8 mouse cellular contexts compared by ENCODE assay signal in the genomic region with DNA sequence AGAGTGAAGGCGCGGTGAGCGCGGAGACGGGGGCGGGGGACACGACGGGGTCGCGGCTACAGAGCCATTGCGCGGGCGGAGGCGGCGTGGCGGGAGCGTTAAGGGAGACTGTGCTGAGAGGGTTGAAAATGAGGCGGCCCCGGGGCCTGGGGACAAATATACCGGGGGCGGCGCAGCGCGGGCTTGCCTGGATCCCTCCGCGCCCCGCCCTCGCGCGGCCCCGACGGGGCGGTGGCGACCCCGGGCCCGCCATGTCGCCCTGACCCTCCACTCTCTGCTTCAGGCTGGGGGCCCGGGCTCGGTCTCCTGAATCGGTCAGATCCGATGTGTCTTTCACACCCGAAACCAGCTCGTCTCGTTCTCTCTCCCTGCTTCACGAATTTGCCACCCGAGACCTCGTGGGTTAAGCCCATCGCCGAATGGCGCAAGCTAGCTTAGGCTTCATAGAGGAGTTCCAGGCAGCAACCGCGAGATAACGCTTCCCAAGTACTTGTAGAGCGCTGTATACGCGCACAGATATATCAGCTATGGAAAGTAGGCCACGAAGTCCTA. TPM values are rescaled to one million over a fixed set of nuclear protein-coding genes. Genes with fewer than 3 reads are reported as not detected.
A peak's percentile ranks its signal among the peaks of the same experiment; 100 is the strongest.
DNase-seq lines count a peak whose midpoint lies in the region; ATAC-seq and TF ChIP-seq lines count a peak whose summit lies in the region.

A gene (minus strand): TSS at position 189 of the 552 bp plus-strand sequence.

- H3K4me2 ChIP-seq in forebrain, embryonic 15.5 days (replicated peaks): peak within 1 kb of the TSS; percentile 58
- H3K4me2 ChIP-seq in hindbrain, embryonic 12.5 days (replicated peaks): peak within 1 kb of the TSS; percentile 80
- peak within 1 kb of the TSS; percentile 74 for H3K4me2 ChIP-seq in neural tube, embryonic 12.5 days (replicated peaks)

- WGBS in forebrain, embryonic 15.5 days: under 1% methylated on average over 57 of the region's 57 CpGs
- WGBS in hindbrain, embryonic 12.5 days: under 1% methylated on average over 45 of the region's 57 CpGs
- under 1% methylated on average over 57 of the region's 57 CpGs for WGBS in neural tube, embryonic 12.5 days

- H3K9me3 ChIP-seq in forebrain, embryonic 15.5 days: no peaks in the 10 kb centered on the region
- no peaks in the 10 kb centered on the region for H3K9me3 ChIP-seq in hindbrain, embryonic 12.5 days (replicated peaks)
- no peaks in the 10 kb centered on the region for H3K9me3 ChIP-seq in neural tube, embryonic 12.5 days

- no peaks in the 10 kb centered on the region for H3K36me3 ChIP-seq in forebrain, embryonic 15.5 days
- H3K36me3 ChIP-seq in hindbrain, embryonic 12.5 days: peaks cover 5% of the 10 kb centered on the region
- H3K36me3 ChIP-seq in neural tube, embryonic 12.5 days: peaks cover 5% of the 10 kb centered on the region; the same call in 1 of the 2 replicates

- no peak for DNase-seq in left cerebral cortex, adult 2 months (ENCODE audit: extremely low spot score in 1 of 2, low spot score in 2 of 2)
- no peak for DNase-seq in left cerebral cortex, adult 9 months (ENCODE audit: low spot score in 2 of 2)
- DNase-seq in adrenal gland, postnatal 4 days (ENCODE audit: low spot score in 2 of 2): peak in 1 of 2 experiments; percentile 60
- DNase-seq in liver: peak; percentile 73
- no peak for DNase-seq in cerebellum, adult 9-10 months

- H3K27ac ChIP-seq in left cerebral cortex, adult 2 months: peak within 1 kb of the TSS; percentile 95
- peak within 1 kb of the TSS; percentile 95 for H3K27ac ChIP-seq in forebrain, embryonic 15.5 days (replicated peaks)
- H3K27ac ChIP-seq in hindbrain, embryonic 12.5 days: peak within 1 kb of the TSS; percentile 96
- H3K27ac ChIP-seq in neural tube, embryonic 12.5 days: peak within 1 kb of the TSS; percentile 82

- no peak for TF ChIP-seq CTCF in left cerebral cortex, adult 2 months (IDR thresholded peaks at IDR 0.05)

- no peaks in the 10 kb centered on the region for H3K27me3 ChIP-seq in forebrain, embryonic 15.5 days
- no peaks in the 10 kb centered on the region for H3K27me3 ChIP-seq in hindbrain, embryonic 12.5 days
- H3K27me3 ChIP-seq in neural tube, embryonic 12.5 days (replicated peaks): no peaks in the 10 kb centered on the region

- intact Hi-C loops in left cerebral cortex, adult 2 months (cut with DNase I): no loop called here

- H3K4me3 ChIP-seq in left cerebral cortex, adult 2 months: peak within 1 kb of the TSS; percentile 71
- peak within 1 kb of the TSS; percentile 99 for H3K4me3 ChIP-seq in forebrain, embryonic 15.5 days
- H3K4me3 ChIP-seq in hindbrain, embryonic 12.5 days: peak within 1 kb of the TSS; percentile 83
- H3K4me3 ChIP-seq in neural tube, embryonic 12.5 days: peak within 1 kb of the TSS; percentile 87

- peaks cover 50% of the 10 kb centered on the region for H3K4me1 ChIP-seq in forebrain, embryonic 15.5 days
- peaks cover 46% of the 10 kb centered on the region for H3K4me1 ChIP-seq in hindbrain, embryonic 12.5 days
- peaks cover 48% of the 10 kb centered on the region for H3K4me1 ChIP-seq in neural tube, embryonic 12.5 days

- ATAC-seq in forebrain, embryonic 15.5 days (replicated peaks): no peak; the same call in 1 of the 2 replicates
- no peak for ATAC-seq in hindbrain, embryonic 12.5 days (ENCODE audit: low FRiP score)
- ATAC-seq in neural tube, embryonic 12.5 days (ENCODE audit: low FRiP score, low read depth): no peak; the same call in none of the 2 replicates

- H3K9ac ChIP-seq in forebrain, embryonic 15.5 days (replicated peaks): peak within 1 kb of the TSS; percentile 95
- H3K9ac ChIP-seq in hindbrain, embryonic 12.5 days: peak within 1 kb of the TSS; percentile 89
- peak within 1 kb of the TSS; percentile 90 for H3K9ac ChIP-seq in neural tube, embryonic 12.5 days

RNA-seq across cellular contexts. Expression of the gene that starts here (rescaled TPM):
- total RNA-seq in left cerebral cortex, adult 2 months (2021): 10 to 100 TPM; 23.1 to 23.4 TPM
- 100 to 1,000 TPM in 1 of 2 experiments, 10 to 100 TPM in 1; 59.8 to 104 TPM for total RNA-seq in adrenal gland, postnatal 4 days (2021)
- 4.6 and 5.0 TPM in 2 replicates for polyA plus RNA-seq in forebrain, embryonic 15.5 days (2015; fragmentation: Nextera tagmentation; extraction: Ambion mirVana)
- 3.9 and 4.6 TPM in 2 replicates for polyA plus RNA-seq in hindbrain, embryonic 12.5 days (2016; fragmentation: Nextera tagmentation; extraction: Ambion mirVana)
- 4.8 and 5.1 TPM in 2 replicates for polyA plus RNA-seq in neural tube, embryonic 12.5 days (2016; fragmentation: Nextera tagmentation; extraction: Ambion mirVana)
